Mouse (Mus musculus) right cerebral cortex, postnatal 10 days (tissue): ENCODE results near the gene Phf13.

Source experiments
- DNase-seq, 2 experiments: peaks; one replicate each; pipeline ENCODE4 v3.0.0; 2021; ENCODE audit warnings: low spot score in 2 of 2

The Phf13 gene

DNA sequence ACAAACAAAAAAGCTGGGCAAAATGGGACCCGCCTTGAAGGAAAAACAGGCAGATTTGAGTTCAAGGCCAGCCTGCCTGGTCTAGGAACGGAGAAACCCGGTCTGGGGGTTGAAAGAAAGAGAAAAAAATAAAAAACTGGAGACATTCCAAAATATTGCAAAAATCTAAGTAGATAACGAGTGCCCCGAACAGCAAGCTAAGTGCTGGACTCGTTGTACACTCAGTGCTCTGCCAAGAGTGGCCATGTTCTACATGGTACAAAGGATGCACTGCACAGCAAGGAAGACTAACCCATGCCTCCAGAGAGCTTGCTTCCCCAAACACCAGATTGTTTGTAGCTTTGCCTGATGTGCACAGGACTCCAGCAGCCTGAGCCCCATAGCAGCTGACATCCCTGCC, 3.0 kb downstream of the Phf13 start:
- no peak for DNase-seq

DNA sequence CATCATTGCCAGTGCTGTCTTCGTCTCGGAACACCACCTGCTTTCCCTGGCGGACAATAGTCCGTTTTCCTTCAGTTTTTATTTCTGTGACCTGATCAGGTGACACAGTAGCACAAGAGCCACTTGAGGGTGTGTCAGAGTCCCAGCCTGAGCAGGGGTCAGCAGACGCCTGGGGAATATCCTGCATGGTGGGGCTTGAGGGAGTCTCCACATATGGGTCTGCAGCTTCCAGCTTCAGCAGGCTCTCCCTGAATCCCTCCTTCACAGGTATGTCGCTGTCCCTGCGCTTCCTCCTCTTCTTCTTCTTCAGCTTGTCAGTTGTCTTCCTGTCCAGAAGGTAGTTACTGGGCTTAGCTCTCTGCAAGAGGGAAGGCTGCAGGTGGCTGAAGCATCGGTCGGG, 4.0 kb downstream of the Phf13 start:
- no peak for DNase-seq

DNA sequence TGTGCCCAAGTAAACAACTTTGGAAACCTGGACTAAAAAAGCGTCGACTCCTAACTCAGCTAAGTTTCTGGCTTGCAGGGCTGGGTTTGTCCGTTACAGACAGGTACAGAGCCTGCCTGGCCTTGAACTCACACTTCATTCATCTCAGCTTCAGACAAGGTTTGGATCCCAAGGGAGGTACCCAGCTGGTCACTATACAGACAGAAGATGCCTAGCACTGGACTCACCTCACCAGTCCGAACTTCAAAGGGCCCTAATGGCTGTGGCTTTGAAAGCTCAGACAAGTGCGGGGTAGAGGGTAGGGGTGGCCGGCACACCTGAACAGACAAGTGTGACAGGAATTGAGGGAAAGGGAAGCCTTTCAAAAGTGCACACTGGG, 7.0 kb downstream of the Phf13 start:
- no peak for DNase-seq

DNA sequence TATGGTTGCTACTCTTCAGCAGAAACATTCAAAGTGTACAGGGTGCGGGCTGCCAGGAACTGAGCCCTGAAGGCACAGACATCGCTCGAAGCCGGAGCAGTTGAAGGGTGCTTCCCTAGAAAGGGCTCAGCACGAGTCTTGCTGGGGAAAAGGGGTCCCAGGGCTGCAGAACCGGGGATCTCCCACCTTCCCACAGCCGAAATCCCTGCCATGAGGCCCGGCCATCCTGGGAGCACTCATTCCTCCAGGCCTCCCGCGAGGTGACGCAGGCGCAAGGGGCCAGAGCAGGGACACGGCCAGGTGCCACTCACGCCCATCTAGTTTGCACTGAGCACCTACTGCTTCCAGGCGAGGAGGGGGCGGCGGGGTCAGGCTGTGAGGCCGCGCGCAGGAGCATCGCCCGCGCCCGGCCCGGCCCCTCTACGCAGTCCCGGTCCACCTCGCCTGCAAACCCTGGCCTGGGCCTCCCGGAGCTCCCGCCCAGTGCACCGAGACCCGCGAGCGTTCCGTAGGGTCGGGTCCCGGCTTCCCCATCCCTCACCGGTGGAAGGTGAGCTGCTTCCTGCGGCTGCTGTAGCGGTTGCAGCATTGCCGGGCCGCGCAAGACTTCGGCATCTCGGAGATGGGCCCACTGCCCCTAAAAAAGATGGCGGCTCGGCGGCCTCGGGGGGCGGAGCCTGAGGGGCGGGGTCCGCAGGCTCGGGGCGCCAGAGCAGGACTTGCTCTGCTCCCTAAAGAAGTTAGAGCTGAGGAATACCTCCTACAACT, 7.5 kb downstream of the Phf13 start, which contains the start of gene Thap3:
TSS of gene Thap3 (minus strand) at position 656 of the 768 bp plus-strand sequence.
- DNase-seq: peak; percentile 85 to 87

DNA sequence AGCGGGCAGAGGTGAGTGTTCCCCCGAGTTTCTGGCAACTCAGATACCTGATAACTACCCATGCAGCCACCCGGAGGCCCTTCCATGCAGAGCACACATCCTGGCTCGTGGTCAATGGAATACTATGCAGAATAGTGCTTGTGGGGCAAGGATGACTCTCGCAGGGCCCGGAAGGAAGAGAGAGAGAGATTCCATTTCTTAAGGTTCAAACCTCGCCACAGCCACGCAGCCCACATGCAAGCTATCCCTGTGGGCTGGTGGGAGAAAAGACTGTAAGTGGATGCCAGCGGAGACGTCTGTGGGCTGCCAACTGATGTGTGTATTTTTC, 8.1 kb downstream of the Phf13 start:
- DNase-seq: no peak

DNA sequence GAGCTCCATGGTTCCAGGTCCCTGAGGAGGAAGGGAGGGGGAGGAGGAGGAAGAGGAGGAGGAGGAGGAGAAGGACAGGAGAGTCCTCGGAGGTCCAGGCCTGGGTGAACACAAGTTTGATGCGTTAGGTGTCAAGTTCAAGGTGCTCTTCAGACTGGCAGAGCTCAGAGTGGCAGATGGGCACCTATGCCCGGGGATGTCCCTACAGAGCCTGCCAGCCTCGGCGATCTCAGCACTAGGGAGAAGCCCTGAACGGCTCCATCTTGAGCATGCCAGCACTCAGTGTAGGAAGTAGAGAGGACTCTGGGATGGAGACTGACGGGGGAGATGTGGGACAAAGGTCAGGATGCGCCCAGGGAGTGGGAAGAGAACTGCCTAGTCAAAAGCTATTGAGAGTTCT, 9.4 kb downstream of the Phf13 start:
- DNase-seq: peak in 1 of 2 experiments; percentile 27

DNA sequence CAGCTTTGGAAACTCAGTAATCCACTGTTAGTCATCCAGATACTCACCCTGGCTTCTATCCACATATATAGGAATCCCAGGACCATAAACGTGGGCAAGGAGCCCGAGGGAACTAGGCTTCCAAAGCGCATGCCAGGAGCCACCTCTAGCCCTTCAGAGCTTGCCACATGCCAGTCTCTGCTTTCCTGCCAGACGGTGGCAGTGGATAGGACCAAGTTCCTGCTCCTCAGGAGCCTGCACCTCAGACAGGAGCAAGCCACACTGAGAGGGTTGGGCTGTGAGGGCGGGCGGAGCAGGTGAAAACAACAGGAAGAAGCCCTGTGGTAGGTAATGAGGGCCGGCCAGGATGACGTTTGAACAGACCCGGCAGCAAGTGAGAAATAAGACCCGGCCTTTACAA, 10.2 kb downstream of the Phf13 start:
- peak in 1 of 2 experiments; percentile 35 for DNase-seq

DNA sequence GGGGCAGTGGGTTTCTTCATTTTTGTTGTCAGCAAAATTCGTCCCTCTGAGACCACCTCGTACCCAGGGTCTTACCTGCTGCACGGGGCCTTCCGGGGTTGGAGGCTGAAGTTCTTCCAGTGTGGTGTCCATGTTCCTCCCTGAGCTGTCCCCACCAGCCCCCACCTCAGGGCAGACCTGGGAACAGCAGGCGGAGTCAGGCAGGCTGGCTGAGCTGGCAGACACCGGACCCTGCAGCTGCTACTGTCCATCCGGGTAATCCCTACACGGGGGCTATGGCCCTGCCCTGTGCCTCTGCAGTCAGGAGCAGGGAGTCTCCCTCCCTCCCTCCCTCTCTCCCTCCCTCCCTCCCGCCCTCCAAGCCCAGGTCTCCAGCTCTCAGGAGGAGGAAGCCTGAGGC, 12.5 kb downstream of the Phf13 start:
- DNase-seq: no peak

DNA sequence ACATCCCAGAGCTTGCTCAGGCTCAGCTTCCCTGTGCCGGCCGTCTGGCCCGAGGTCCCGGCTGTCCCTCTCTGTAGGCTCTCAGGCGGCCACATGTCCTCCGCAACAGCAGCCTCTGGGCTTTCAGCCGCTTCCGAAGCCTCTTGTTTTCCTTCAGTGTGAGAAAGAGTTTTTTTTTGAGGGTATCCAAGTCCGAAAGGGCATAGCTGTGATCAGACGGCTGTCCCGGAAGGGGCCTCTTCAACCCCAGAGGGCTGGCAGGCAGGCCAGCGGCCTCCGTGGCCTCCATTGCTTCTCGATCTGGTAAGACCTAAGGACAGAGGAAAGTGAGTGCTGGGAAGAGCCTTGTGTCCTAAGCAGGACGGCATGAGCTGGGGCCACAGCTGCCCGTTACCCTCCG, 13.0 kb downstream of the Phf13 start:
- DNase-seq: no peak

DNA sequence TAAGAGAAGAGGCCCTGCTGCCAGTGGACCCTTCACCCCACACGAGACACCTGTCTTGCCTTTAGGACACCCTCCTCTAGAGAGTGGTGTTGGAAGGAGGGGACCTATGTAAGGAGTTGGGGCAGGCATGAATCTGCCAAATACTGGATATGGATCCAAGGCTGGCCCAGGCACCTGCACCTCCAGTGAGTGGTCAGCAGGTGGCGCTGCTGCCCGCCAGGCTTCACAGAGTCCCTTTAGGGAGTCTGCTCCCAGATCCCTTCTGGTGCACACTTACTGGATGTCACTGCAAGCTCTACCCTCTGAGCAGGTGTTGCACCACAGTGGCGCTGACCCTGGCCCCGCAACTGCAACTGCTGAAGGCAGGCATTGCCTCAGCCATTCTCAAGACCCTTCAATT, 14.7 kb downstream of the Phf13 start:
- DNase-seq: peak; percentile 88 to 89

DNA sequence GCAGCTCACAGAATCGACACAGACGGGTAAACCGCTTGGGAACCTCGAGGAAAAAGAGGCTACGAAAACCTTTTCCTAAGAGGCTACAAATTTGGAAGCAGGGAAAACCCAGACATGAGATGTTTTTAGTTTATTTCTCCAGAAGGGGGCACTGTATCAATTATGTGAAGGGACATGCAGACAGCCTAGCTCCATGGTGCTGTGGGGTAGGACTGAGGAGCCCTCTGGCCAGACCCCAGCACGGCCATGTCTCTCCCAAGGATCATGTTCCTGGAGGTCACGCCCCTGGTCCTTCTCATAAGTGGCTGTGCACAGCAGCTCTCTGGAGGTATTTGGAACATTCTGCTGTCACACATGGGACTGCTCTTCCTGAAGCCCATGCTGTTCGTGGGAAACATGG, 15.4 kb downstream of the Phf13 start:
- no peak for DNase-seq

DNA sequence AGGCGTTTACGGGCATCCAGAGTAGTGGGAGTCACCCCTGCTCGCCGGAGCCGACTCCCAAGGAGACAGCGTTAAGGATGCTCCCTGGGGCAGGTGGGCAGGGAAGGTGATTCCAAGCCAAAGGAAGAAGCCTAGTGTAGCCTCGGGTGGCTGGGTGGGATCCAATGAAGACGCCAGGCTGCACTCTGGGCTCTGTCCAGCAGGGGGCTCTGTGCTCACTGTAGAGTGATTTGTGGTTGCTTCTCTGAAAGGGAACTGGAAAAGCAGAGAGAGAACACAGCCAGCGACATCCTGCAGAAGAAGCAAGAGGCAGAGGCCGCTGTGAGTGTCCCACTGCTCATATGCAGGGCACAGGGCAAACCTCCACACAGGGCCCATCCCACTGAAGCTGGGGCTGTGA, 18.3 kb downstream of the Phf13 start:
- DNase-seq: peak; percentile 90 to 92

DNA sequence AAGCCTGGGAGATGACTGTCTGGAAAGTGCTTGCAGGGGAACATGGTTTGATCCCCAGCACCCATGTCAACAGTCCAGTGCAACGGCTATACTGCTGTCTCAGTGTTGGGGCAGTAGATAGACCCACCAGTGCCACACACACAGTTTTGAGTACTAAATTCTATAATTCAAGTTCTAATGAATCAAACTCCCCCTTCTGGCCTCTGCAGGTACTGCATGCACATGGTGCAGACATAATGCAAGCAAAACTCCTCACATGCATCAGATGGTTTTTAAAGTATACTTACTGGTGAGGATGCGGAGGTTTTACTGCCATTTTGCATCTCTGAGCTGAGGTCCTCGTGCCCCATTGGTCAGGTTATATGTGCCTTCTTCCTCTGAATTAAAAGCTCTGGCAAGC, 20.6 kb downstream of the Phf13 start:
- DNase-seq: no peak

DNA sequence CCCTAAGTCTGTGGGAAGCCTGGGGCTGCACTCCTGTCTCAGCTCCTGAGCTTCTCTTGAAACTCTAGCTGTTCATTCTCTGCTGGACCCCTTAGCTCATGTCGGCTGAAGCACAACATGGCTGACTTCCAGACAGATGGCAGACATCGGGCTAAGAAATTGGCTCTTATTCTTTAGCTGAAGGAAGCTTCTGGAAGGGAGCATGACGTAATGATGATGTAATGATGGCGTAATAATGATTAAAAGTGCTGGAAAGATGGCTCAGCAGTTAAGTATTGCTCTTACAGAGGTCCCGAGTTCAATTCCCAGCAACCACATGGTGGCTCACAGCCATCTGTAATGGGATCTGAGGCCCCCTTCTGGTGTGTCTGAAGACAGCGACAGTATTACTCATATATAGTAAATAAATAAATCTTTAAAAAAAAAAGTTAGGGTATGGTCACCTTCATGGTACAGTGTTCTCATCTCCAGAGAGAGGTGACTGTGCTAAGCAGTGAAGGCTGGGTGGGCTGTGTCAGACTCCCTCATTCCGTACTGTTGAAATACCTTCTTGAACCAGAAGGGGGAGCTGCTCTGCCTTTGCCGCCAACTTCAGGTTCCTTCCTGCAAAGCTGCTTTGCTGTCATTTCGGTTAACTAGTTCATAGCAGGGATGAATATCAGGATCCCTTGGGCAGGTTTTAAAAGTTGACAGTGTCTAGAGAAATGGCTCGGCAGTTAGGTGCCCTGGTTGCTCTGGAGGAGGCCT, 23.7 kb downstream of the Phf13 start:
- peak; percentile 48 to 65 for DNase-seq

DNA sequence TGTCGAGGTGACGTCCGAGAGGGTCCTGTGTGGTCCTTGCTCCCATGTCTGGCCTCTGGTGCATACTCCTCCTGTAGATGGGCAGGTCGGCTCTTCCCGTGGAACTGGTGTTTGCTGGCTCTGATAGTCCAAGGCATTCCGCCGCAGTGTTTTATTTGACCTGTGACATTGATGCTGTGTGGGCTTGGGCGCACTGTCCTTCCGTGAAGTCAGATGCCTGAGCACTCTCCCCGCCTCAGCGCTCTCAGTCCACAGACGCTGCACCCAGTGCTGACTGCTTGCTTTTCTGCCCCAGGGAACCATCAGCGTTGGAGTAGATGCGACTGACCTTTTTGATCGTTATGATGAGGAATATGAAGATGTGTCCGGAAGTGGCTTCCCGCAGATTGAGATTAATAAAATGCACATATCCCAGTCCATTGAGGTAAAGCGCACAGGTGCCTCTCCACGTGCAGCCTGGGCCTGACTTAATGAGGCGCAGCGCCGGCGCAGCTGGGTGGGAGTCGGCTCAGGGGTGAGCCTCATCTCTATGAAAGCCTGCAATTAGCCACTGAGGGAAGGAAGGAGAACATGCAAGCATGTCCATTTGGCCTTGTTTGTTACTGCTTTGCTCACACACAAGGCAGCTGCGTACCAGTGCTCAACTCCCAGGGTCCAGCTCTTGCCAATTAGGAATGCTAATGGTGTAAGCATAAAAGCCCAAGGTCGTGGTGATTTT, 27.7 kb downstream of the Phf13 start:
- no peak for DNase-seq

DNA sequence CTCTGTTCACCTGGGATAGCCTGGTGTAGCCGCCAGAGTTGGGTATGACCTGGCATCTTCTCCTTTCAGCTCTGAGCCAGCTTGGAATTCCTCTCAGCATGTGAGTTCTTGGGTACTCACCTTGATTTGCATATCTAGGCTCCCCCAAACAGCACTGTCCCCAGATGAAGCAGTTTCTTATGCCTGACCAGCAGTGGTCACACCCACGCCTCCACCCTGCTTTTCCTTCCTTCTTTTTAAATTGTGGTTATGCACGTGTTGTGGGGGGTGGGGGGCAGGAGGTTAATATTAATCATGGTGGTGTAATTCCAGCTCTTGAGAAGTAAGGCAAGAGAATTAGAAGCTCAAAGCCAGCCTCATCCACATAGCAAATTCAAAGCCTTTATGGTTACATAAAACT, 33.2 kb downstream of the Phf13 start:
- no peak for DNase-seq

DNA sequence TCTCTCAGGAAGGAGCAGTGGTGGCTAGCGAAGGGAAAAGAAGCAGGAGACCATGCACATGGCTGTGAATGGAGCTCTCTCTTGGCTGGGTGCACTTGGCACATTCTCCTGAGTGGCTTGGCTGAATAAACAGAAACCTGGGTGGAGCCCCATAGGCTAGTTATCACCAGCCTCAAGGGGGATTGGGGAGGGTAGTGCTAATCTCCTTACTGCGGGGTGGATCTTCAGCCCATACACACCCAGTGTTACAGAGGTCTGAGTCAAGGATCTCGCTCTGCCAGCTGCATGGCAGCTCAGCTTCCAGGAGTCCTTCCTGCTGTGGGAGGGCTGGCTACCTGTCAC, 35.6 kb downstream of the Phf13 start:
- DNase-seq: no peak

DNA sequence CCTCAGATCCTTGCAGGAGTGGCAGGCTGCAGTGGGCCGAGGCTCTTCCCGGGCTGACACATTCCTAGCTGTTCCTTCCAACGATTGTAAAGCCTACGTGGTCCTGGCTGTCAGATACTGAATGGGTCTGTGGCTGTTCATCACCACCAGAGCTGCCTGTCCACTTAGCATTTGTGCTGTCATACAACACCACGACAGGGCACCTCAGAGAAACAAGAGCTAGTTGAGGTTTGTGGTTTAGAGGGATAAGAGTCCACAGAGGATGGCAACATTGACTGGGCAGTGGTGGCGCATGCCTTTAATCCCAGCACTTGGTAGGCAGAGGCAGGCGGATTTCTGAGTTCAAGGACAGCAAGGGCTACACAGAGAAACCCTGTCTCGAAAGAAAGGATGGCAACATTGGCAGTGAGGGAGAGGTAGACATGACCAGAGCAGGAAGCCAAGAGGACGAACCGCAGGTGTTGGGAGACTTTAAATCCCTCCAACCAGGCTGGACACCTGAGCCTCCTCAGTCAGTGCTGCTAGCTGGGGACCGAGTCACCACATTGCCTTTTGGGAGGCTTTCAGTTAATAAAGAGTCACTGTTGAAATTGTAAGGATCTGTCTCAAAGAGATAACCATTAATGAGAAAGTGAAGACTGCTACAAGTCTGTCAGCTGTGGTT, 36.1 kb downstream of the Phf13 start:
- DNase-seq: no peak

DNA sequence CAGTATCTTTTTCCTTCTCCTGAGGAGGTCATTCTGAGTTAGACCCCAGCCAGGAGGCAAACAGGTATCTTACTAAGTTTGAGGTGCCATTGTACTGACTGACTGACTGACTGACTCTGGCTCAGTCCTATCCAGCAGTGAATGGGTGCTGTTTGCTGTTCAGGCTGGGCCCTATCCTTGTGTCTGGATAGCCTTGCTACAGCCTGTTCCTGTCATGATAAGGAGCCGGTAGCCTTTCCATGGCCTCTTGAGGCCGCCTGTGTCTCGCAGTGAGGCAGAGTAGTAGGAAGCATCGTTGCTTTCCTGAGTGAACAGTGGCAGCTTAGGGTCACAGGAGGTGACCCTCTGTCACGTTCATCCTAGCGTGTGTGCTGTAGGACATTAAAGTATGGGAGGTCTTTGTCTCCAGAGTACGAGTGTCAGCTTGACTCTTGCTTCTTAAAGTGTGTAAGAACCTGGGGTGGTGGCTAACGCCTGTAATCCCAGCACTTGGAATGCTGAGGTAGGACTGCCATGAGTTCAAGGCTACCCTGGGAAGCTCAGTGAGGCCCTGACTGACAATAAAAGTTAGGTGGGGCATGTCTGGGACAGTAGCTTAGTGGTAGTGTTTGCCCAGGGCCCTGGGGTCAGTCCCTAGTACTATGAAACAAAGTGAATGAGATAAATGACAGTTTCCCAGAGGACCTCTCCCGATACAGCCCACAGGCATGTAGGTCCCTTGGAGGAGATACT, 38.3 kb downstream of the Phf13 start:
- no peak for DNase-seq

DNA sequence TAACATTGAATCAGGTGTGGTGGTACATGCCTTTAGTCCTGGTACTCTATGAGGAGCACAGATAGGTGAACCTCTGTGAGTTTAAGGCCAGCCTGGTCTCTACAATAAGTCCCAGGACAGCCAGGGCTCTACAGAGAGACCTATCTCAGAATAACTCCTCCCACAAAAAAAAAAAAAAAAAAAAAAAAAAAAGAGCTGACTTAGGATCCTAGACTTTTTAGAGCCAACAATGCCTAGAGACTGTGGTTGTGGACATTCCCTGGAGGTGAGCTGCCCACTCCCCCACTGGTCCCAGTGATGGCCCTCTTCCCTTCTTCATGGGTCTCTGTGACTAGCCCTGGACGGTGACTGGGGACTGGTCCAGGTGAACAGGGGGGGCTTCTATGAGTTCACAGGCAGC, 40.3 kb downstream of the Phf13 start:
- DNase-seq: no peak

DNA sequence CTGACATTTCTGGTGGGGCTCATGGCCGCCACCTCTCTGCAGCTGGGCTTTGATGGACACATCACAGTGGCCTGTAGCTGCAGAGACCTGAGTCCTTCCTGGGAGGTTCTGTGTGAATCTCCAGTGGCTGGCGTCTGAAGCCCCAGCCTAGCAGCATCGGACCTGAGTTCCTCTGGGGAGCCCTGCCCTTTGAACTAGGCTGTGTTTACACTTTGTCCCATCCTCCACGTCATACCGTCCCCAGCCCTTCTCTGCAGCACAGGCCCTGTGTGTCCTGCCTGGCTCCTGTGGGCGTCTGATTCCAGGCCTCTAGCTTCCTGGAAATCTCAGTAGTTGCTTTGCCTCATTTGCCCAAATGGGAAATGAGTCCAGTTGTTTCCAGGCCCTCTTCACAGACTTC, 42.8 kb downstream of the Phf13 start:
- DNase-seq: no peak
